Mouse (Mus musculus) CH12.LX (cell line): Measurements from ENCODE around the gene Ptprd.

Experiments used
- CHD2 ChIP-seq: IDR thresholded peaks from 2 replicates; pipeline ENCODE4 v1.6.1; 2011; ENCODE audit warnings: low read length, improper control_type of control experiment
- CTCF ChIP-seq, 2 experiments: IDR thresholded peaks in 1 of 2; conservative IDR thresholded peaks in 1 of 2; 2 replicates each; pipeline ENCODE4 v1.5.1; 2011 to 2012; ENCODE audit warnings: low read depth in 2 of 2, low read length in 2 of 2, improper control_type of control experiment in 1 of 2, inconsistent platforms in 1 of 2, mild to moderate bottlenecking in 1 of 2, moderate library complexity in 1 of 2
- EP300 ChIP-seq: IDR thresholded peaks from 2 replicates; pipeline ENCODE4 v1.6.1; 2011; ENCODE audit warnings: low read length, improper control_type of control experiment
- HCFC1 ChIP-seq: IDR thresholded peaks from 2 replicates; pipeline ENCODE4 v1.6.1; 2012; ENCODE audit warnings: low read depth, mild to moderate bottlenecking, inconsistent platforms, low read length, improper control_type of control experiment
- KAT2A ChIP-seq: IDR thresholded peaks from 2 replicates; pipeline ENCODE4 v1.6.1; 2012; ENCODE audit warnings: low read length, improper control_type of control experiment, inconsistent platforms; ENCODE audit not compliant: insufficient replicate concordance
- MAX ChIP-seq: IDR thresholded peaks from 2 replicates; pipeline ENCODE4 v1.6.1; 2011; ENCODE audit warnings: low read length, improper control_type of control experiment
- MXI1 ChIP-seq: IDR thresholded peaks from 2 replicates; pipeline ENCODE4 v1.6.1; 2011; ENCODE audit warnings: mild to moderate bottlenecking, low read depth, low read length, improper control_type of control experiment
- NELFE ChIP-seq: IDR thresholded peaks from 2 replicates; pipeline ENCODE4 v1.6.1; 2011; ENCODE audit warnings: low read depth, low read length, improper control_type of control experiment
- POLR2A ChIP-seq: IDR thresholded peaks from 2 replicates; pipeline ENCODE4 v1.6.1; 2011; ENCODE audit warnings: low read depth, mild to moderate bottlenecking, improper control_type of control experiment, low read length
- SIN3A ChIP-seq: IDR thresholded peaks from 2 replicates; pipeline ENCODE4 v1.6.1; 2012; ENCODE audit warnings: low read length, improper control_type of control experiment, inconsistent platforms
- TCF12 ChIP-seq: IDR thresholded peaks from 2 replicates; pipeline ENCODE4 v1.6.1; 2014; ENCODE audit warnings: low read depth, mild to moderate bottlenecking, inconsistent platforms, low read length, improper control_type of control experiment
- UBTF ChIP-seq: IDR thresholded peaks from 2 replicates; pipeline ENCODE4 v1.6.1; 2012; ENCODE audit warnings: low read depth, mild to moderate bottlenecking, inconsistent platforms, low read length, improper control_type of control experiment, moderate library complexity
- ZKSCAN1 ChIP-seq: IDR thresholded peaks from 2 replicates; pipeline ENCODE4 v1.6.1; 2012; ENCODE audit warnings: low read depth, inconsistent platforms, low read length, improper control_type of control experiment, borderline replicate concordance
- ZNF384 ChIP-seq: IDR thresholded peaks from 2 replicates; pipeline ENCODE4 v1.6.1; 2012; ENCODE audit warnings: low read depth, low read length, improper control_type of control experiment, inconsistent platforms

- TF ChIP-seq POLR2A = no peak
- TF ChIP-seq SIN3A = no peak
- no peak for TF ChIP-seq ZKSCAN1
- no peak for TF ChIP-seq CTCF (conservative IDR thresholded peaks at IDR 0.05 in 1 of 2, IDR thresholded peaks at IDR 0.05 in 1 of 2; ENCODE audit: low read depth in 2 of 2, low read length in 2 of 2)
- TF ChIP-seq KAT2A = no peak
- TF ChIP-seq NELFE = no peak
- no peak for TF ChIP-seq EP300
- TF ChIP-seq HCFC1 = no peak
- no peak for TF ChIP-seq MAX
- no peak for TF ChIP-seq TCF12
- TF ChIP-seq ZNF384 = no peak
- TF ChIP-seq MXI1 = no peak
- TF ChIP-seq CHD2 = no peak
- TF ChIP-seq UBTF = no peak
These were observed 2012.4 kb downstream of the Ptprd start for GRCm38 (mm10) chr4:76199321-76199720.
